Mouse (Mus musculus) bone marrow macrophage, adult 2 months (primary cell): ENCODE measurements around the gene Macf1.

Source experiments
- CTCF ChIP-seq: IDR thresholded peaks from 2 replicates; pipeline ENCODE4 v1.5.1; 2012; ENCODE audit warnings: low read depth, mild to moderate bottlenecking, low read length, moderate library complexity
- POLR2A ChIP-seq: IDR thresholded peaks from 2 replicates; pipeline ENCODE4 v1.6.1; 2012; ENCODE audit warnings: mild to moderate bottlenecking, low read depth, low read length, borderline replicate concordance

DNA sequence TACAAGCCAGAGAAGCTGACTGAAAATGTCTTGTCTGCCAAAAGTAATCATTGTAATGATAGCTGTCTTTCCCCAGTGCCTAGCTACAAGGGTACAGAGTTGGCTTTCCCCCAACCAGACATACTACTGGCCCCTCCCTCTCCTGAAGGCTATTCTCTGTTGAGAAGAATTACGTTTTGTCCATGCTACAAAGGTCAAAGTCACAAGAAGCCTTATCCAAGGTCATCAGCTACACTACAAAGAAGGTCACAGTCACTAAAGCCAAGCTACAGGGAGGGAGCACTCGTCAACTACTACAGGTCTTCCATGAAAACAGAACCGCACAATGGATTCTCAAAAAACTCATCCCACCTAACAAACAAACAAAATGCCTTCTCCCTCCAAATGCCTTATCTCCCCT, 49.7 kb downstream of the Macf1 start:
- TF ChIP-seq POLR2A (no peak), CTCF (no peak)
